Mouse (Mus musculus) embryonic facial prominence, embryonic 13.5 days (tissue): ENCODE data around the gene Hephl1. TPM values are rescaled to one million over a fixed set of nuclear protein-coding genes. Genes with fewer than 3 reads are reported as not detected.

Source experiments
- ATAC-seq: fragments of 200-750 bp; cut with Nextera tagmentation; 2 replicates; pipeline ENCODE4 v1.8.0; 2017; ENCODE audit warnings: low read depth; ENCODE audit not compliant: insufficient number of reproducible peaks, insufficient read depth, low FRiP score, low TSS enrichment
- H3K27ac ChIP-seq: fragments of 300-500 bp; sonication (generic); 2 replicates; pipeline ENCODE4 v1.5.1; 2015; ENCODE audit warnings: moderate library complexity, mild to moderate bottlenecking, inconsistent platforms
- H3K27me3 ChIP-seq: fragments of 300-500 bp; sonication (generic); 2 replicates; pipeline ENCODE4 v1.6.1; 2015; ENCODE audit warnings: mild to moderate bottlenecking, inconsistent platforms
- H3K36me3 ChIP-seq: fragments of 300-500 bp; sonication (generic); 2 replicates; pipeline ENCODE4 v1.6.1; 2015; ENCODE audit warnings: mild to moderate bottlenecking, inconsistent platforms
- H3K4me1 ChIP-seq: fragments of 300-500 bp; sonication (generic); 2 replicates; pipeline ENCODE4 v1.6.1; 2015; ENCODE audit warnings: inconsistent platforms
- H3K4me2 ChIP-seq: fragments of 300-500 bp; sonication (generic); 2 replicates; pipeline ENCODE4 v1.6.1; 2015; ENCODE audit warnings: moderate library complexity, mild to moderate bottlenecking, inconsistent platforms
- H3K4me3 ChIP-seq: fragments of 300-500 bp; sonication (generic); 2 replicates; pipeline ENCODE4 v1.5.1; 2015; ENCODE audit warnings: mild to moderate bottlenecking, inconsistent platforms
- H3K9ac ChIP-seq: fragments of 300-500 bp; sonication (generic); 2 replicates; pipeline ENCODE4 v1.6.1; 2015; ENCODE audit warnings: mild to moderate bottlenecking, inconsistent platforms
- H3K9me3 ChIP-seq: fragments of 300-500 bp; sonication (generic); 2 replicates; pipeline ENCODE4 v1.6.1; 2016; ENCODE audit warnings: inconsistent platforms
- WGBS: fragments of 180-500 bp; shearing (Covaris S2); methylation state at CpG from one replicate; pipeline ENCODE4 v1.1.7; 2015; ENCODE audit warnings: mixed read lengths; 5-methylcytosine and 5-hydroxymethylcytosine counted together
- polyA plus RNA-seq: library from polyadenylated mRNA; unstranded; fragments of >200 nt; fragmentation: Nextera tagmentation; extraction: Ambion mirVana; gene quantifications from 2 replicates; pipeline ENCODE4 v1.2.1, GENCODE M21; 2015

Hephl1 gene
- polyA plus RNA-seq, 1 experiment from 2014 or later = 0.06 TPM

DNA sequence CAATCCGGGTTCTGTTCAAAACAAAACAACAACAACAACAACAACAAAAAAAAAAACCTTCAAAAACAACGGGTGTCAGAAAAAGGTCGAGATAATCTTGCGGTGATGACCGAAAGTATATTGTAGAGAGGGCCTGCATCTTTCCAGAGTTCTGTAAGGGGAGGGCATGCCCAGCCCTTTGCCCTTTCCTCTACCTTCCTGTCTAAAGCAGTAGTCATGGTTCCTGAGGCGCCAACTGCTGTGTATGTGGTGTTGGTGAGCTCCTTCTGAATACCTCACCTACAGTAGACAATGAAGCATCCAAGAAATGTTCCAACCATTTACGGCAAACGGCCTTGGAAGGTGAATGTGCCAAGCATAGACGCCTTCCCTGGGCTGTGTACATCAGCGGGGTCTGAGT lies 66.2 kb downstream of the Hephl1 start:
- Histone ChIP-seq H3K9ac (peak overlapping the region; percentile 92), H3K9me3 (no peaks in the 10 kb centered on the region), H3K36me3 (peaks cover 2% of the 10 kb centered on the region; the same call in 1 of the 2 replicates), H3K27ac (peak overlapping the region; percentile 87; the same call in 1 of the 2 replicates), H3K4me1 (peaks cover 26% of the 10 kb centered on the region), H3K4me2 (peak overlapping the region; percentile 73), H3K4me3 (peak overlapping the region; percentile 86), H3K27me3 (no peaks in the 10 kb centered on the region)
- WGBS = 38% methylated on average over 10 of the region's 10 CpGs
- no peak for ATAC-seq

GRCm38 (mm10) chr9:15045084-15045669 lies 66.7 kb downstream of the Hephl1 start, which contains the start of gene Panx1:
Gene Panx1, minus strand, starts transcription at chr9:15045478.
- Histone ChIP-seq H3K9me3 (no peaks in the 10 kb centered on the region), H3K9ac (peak within 1 kb of the TSS; percentile 92), H3K36me3 (peaks cover 2% of the 10 kb centered on the region; the same call in 1 of the 2 replicates), H3K27me3 (no peaks in the 10 kb centered on the region), H3K4me2 (peak within 1 kb of the TSS; percentile 73), H3K4me1 (peaks cover 26% of the 10 kb centered on the region), H3K27ac (peak within 1 kb of the TSS; percentile 87), H3K4me3 (peak within 1 kb of the TSS; percentile 86)
- 0% methylated on average over 66 of the region's 68 CpGs for WGBS
- peak; percentile 82 for ATAC-seq

DNA sequence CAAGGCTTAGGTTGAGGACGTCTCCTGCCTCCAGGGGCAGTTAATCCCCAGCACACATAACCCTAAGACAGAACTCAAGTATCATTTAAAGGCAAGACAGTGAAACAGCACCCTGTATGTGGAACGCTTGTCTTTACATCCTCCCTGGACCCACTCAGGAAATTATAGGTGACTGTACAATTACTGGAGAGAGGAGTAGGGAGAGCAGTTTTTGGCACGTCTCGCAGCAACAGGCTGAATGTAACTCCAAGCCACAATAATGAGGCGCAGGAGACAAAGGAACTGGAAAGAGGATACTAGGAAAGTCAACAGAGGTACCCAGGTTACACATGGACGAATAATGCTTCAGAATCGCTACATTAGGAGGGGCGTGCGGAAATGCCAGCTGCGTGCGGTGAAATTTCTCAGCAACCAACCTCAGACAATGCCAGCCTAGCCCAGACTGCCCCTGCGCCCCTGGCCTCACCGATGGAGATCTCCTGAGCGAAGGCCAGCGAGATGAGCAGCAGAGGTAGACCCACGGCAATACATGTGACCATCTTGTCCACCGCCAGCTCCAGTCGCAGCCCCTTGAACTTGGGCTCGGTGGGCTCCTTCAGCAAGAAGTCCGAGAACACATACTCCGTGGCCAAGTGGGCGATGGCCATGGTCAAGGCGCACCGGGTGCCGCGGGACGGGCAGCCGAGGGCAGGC lies 67.4 kb downstream of the Hephl1 start:
- Histone ChIP-seq H3K9ac (peak overlapping the region; percentile 92), H3K27me3 (no peaks in the 10 kb centered on the region), H3K4me1 (peaks cover 26% of the 10 kb centered on the region), H3K27ac (peak overlapping the region; percentile 87), H3K36me3 (peaks cover 2% of the 10 kb centered on the region; the same call in 1 of the 2 replicates), H3K4me2 (peak overlapping the region; percentile 73), H3K4me3 (peak overlapping the region; percentile 86), H3K9me3 (no peaks in the 10 kb centered on the region)
- peak; percentile 10; the same call in 1 of the 2 replicates for ATAC-seq
- WGBS = under 1% methylated on average over 22 of the region's 28 CpGs

DNA sequence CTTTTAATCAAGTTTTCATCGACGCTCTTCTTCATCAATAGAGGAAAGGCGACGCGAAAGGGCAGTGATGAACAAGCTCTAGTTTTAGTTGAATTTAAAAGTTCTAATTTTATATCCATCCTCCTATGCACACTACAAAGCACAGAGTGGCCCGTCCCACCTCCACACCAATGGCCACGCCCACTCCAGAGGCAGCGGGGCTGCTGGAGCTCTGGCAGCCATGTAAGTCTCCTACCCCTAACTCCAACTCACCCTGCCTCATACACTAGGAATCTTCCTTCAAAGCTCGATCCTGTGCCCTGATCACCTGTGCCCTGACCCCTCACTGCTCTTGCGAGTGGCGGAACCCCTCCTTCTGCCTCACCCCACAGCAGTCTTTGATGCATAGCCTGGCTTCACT lies 70.4 kb downstream of the Hephl1 start:
- Histone ChIP-seq H3K4me1 (peaks cover 35% of the 10 kb centered on the region), H3K27ac (no peak overlapping the region), H3K9me3 (no peaks in the 10 kb centered on the region), H3K9ac (no peak overlapping the region), H3K4me3 (no peak overlapping the region), H3K36me3 (peaks cover 2% of the 10 kb centered on the region; the same call in 1 of the 2 replicates), H3K27me3 (no peaks in the 10 kb centered on the region), H3K4me2 (no peak overlapping the region)
- no peak for ATAC-seq
- 88% methylated on average over 11 of the region's 11 CpGs for WGBS

DNA sequence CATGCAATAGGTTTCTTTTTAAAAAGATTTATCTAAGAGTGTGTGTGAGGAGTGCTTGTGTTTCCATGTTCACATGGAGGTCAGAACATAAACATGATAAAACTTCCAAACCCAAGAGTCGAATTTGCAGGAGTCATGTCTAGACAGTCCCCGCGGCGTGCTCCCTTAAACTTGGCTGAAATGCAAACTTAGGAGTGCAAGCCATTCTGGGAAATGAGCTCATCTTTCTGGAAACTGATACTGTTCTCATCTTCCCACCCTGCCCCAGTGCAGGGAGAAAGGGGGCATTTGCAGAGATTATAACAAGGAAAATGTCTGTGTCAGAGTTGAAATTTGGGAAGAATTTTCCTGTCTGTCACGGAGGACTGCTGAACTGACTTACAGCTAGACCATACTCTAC lies 72.1 kb downstream of the Hephl1 start:
- H3K9ac ChIP-seq = no peak overlapping the region
- WGBS = 87% methylated on average over 5 of the region's 5 CpGs
- peaks cover 31% of the 10 kb centered on the region for H3K4me1 ChIP-seq
- H3K9me3 ChIP-seq = no peaks in the 10 kb centered on the region
- ATAC-seq = no peak
- no peak overlapping the region for H3K4me3 ChIP-seq
- H3K27me3 ChIP-seq = no peaks in the 10 kb centered on the region
- H3K27ac ChIP-seq = no peak overlapping the region
- no peak overlapping the region for H3K4me2 ChIP-seq
- H3K36me3 ChIP-seq = peaks cover 2% of the 10 kb centered on the region; the same call in 1 of the 2 replicates

- Histone ChIP-seq H3K9me3 (no peaks in the 10 kb centered on the region), H3K4me1 (peaks cover 13% of the 10 kb centered on the region), H3K27me3 (no peaks in the 10 kb centered on the region), H3K4me3 (no peak overlapping the region), H3K4me2 (no peak overlapping the region), H3K9ac (no peak overlapping the region), H3K36me3 (peaks cover 6% of the 10 kb centered on the region; the same call in 1 of the 2 replicates), H3K27ac (no peak overlapping the region)
- 0 out of 2 replicates have a peak, but pooled peaks have one; percentile 15 for ATAC-seq
- 61% methylated on average over 3 of the region's 3 CpGs for WGBS
Observed at GRCm38 (mm10) chr9:15037704-15038103, 74.2 kb downstream of the Hephl1 start.

DNA sequence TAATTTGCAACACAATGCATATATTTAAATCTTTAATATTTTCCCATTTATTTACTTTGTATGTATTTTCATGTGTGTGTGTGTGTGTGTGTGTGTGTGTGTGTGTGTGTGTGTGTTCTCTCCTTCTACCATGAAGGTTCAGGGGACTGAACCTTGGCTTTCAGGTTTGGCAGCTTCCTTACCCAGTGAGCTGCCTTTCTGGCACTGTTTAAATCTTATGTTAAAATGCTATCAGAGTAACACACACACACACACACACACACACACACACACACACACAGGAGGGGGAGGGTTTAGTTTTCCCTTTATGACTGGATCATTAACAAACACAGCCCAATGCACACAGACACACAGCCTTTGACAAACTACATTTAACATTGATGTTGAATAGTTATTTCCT lies 74.7 kb downstream of the Hephl1 start:
- Histone ChIP-seq H3K9me3 (no peaks in the 10 kb centered on the region), H3K4me2 (no peak overlapping the region), H3K36me3 (peaks cover 7% of the 10 kb centered on the region; the same call in 1 of the 2 replicates), H3K9ac (no peak overlapping the region), H3K4me3 (no peak overlapping the region), H3K27me3 (no peaks in the 10 kb centered on the region), H3K4me1 (peaks cover 13% of the 10 kb centered on the region), H3K27ac (no peak overlapping the region)
- no peak for ATAC-seq

GRCm38 (mm10) chr9:15036807-15037206 lies 75.1 kb downstream of the Hephl1 start:
- H3K9ac ChIP-seq = no peak overlapping the region
- no peak overlapping the region for H3K4me3 ChIP-seq
- 27% methylated on average over 4 of the region's 4 CpGs for WGBS
- H3K27me3 ChIP-seq = no peaks in the 10 kb centered on the region
- peaks cover 9% of the 10 kb centered on the region for H3K36me3 ChIP-seq
- H3K9me3 ChIP-seq = no peaks in the 10 kb centered on the region
- H3K27ac ChIP-seq = peak overlapping the region; percentile 22; the same call in 1 of the 2 replicates
- no peak overlapping the region for H3K4me2 ChIP-seq
- ATAC-seq = no peak
- H3K4me1 ChIP-seq = peaks cover 13% of the 10 kb centered on the region

DNA sequence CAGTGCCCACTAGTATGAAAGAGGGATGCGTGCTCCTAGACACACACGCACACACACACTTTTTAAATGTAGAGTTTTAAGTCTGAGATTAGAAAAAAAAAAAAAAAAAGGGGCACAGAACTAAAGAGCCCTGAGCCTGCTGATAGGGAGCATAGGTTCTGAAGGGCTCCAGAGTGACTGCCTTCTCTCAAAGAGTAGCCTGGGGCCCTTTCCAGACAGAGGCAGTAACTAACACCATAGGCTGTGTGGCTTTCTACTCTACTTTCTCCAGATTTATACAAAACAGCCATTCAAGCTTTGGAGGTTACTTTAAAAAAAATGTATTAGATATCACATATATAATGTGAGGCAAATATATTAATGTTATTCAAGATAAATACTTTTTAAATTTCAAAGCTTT lies 75.5 kb downstream of the Hephl1 start:
- Histone ChIP-seq H3K4me1 (peaks cover 13% of the 10 kb centered on the region), H3K9me3 (no peaks in the 10 kb centered on the region), H3K36me3 (peaks cover 13% of the 10 kb centered on the region), H3K4me3 (no peak overlapping the region), H3K27me3 (no peaks in the 10 kb centered on the region), H3K9ac (no peak overlapping the region), H3K27ac (no peak overlapping the region), H3K4me2 (no peak overlapping the region)
- ATAC-seq = no peak
- 83% methylated on average over 2 of the region's 2 CpGs for WGBS

- Histone ChIP-seq H3K9ac (no peak overlapping the region), H3K4me3 (no peak overlapping the region), H3K27me3 (no peaks in the 10 kb centered on the region), H3K36me3 (peaks cover 13% of the 10 kb centered on the region), H3K4me2 (no peak overlapping the region), H3K27ac (no peak overlapping the region), H3K4me1 (peaks cover 10% of the 10 kb centered on the region), H3K9me3 (no peaks in the 10 kb centered on the region)
- no peak for ATAC-seq
- 82% methylated on average over 7 of the region's 7 CpGs for WGBS
Observed at GRCm38 (mm10) chr9:15035979-15036378, 75.9 kb downstream of the Hephl1 start.

- Histone ChIP-seq H3K9me3 (no peaks in the 10 kb centered on the region), H3K4me1 (peaks cover 9% of the 10 kb centered on the region), H3K9ac (no peak overlapping the region), H3K27me3 (no peaks in the 10 kb centered on the region), H3K4me2 (no peak overlapping the region), H3K36me3 (peaks cover 15% of the 10 kb centered on the region), H3K4me3 (no peak overlapping the region), H3K27ac (no peak overlapping the region)
- WGBS = 79% methylated on average over 7 of the region's 7 CpGs
- ATAC-seq = no peak
Observed at GRCm38 (mm10) chr9:15034546-15035273, 77.2 kb downstream of the Hephl1 start.
